Mouse (Mus musculus) urinary bladder, adult 2 months (tissue): ENCODE results near the gene Srsf2. TPM values are rescaled to one million over a fixed set of nuclear protein-coding genes. Genes with fewer than 3 reads are reported as not detected.
A peak's percentile ranks its signal among the peaks of the same experiment; 100 is the strongest.
"Not testable (repeated sequence)": the region's sequence is repeated elsewhere in the genome, so short reads cannot be mapped to it uniquely, and the experiment has no call there.

Source experiments
- DNase-seq: peaks from one replicate; pipeline ENCODE4 v3.0.0; 2022; ENCODE audit warnings: low spot score
- polyA plus RNA-seq: library from polyadenylated mRNA; depleted of rRNA; stranded (reverse); fragments of >200 nt; gene quantifications from 2 replicates; pipeline ENCODE4 v1.2.3, GENCODE M21; 2012; rRNA removed

Gene Srsf2
- 319 and 429 TPM in 2 replicates for polyA plus RNA-seq

DNA sequence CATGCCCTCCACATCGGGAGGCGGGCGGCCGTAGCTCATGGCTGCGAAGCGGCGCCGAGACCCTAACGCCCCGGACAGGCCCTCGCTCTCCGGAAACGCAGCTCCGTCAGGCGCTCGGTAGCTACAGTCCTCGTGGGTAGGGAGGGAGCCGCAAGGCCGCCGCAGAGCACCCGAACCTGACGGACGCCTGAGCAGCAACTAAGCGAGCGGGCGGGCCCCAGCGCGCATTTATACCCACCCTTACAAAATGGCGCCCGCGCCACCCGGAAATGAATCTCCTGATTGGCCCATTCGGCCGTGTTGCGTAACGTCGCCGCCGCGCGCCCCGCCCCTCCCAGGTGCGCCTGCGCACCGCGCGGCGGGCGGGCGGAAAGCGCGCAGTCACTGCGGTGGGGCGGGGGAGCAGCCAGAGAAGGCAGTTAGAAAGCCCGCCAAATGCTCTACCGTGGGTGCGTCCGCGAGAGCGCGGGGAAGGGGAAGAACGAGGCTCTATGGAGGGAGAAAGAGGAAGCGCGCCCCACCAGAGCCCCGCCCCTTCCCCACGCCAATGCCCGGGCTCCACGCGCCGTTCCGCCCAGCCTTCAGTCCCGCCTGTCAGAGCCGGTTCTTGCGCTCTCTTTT lies at the start of gene Srsf2:
Gene Srsf2, minus strand, starts transcription at position 204 of the 621 bp plus-strand sequence.
- DNase-seq = peak; percentile 99

DNA sequence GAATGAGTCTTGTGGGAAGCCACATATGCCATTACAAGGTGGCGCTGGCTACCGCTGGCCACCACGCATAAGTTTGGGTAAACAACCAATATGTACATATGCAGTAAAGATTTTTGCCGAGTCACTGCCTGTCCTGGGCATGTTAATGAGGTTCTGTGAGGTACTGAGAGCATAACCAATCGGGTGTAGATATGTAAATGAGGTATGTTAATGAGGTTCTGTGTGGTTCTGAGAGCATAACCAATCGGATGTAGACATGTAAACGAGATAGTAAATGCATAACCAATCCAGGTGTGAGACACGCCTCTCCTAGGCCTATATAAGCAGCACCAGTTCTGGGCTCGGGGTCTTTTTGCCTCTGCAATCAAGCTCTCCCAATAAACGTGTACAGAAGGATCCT lies 49.7 kb upstream of the Srsf2 start:
- not testable (repeated sequence) for DNase-seq

DNA sequence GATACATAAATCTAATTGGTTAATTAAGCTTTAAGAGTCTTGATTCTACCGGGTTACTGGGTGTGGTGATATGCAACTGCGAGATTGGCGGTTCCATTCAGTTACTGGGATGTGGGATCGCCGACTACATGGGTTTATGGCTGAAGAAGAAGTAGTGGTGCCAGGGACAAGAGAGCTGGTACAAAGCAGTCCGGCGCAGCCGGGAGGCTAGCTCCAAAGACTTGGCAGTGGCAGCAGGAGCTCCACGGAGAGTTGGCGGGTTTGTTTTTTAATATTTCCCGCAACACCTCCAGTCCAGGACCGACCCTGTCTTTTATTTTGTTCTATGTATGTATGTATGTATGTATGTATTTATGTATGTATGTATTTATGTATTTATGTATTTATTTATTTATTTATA lies 46.4 kb upstream of the Srsf2 start:
- no peak for DNase-seq

DNA sequence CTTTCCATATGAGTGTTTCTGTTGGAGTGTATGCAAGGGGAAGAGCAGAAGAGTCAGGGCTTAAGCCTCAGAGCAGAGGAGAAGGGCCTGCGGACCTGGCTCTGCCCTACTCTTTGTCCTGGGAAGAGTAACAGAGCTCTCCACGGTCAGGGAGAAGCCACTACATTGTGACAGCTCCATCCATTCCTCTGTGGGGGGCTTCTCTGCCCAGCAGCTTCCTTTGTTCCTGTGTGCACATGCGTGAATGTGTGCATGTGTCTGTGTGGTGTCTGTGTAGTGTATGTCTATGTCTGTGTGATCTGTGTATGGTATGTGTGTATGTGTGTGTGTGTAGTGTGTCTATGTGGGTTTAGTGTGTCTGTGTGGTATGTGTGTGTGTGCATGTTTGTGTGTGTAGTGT lies 42.5 kb upstream of the Srsf2 start:
- no peak for DNase-seq

DNA sequence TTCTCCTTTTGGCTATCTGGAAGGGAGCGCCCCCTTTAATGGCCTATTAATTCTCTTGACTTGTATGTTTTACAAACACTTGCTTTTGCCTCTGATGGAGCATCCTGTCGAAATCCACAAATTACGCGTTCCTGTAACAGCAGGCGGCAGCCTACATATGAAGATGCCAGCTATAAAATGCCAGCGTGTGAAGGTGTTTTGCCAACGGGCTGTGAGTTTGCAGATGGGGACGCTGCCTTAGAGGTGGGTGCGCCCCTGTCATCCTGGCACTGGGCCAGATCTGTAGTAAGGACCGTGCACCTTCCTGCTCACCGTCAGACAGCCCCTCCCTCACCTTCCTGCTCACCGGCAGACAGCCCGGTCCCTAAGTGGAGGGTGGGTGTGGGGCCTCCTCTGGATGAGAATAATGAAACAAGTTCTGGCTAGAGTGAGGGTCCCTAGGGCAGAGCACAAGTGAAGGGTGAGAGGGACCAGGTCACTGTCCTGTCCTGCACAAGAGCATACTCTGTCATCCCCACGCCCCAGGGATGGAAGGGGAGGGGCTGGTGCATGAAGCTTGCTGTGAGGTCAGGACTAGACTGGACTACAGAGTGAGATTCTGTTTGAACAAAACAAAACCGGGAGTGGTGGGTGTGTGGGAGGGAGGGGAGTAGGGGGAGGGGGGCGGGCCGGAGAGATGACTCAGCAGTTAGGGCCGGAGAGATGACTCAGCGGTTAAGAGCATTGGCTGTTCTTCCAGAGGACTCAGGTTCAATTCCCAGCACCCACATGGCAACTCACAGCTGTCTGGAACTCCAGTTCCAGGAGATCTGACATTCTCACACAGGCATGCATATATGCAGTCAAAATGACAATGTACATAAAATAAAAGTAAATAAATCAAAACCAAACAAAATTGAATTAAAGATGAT lies 40.9 kb upstream of the Srsf2 start:
- DNase-seq = no peak

DNA sequence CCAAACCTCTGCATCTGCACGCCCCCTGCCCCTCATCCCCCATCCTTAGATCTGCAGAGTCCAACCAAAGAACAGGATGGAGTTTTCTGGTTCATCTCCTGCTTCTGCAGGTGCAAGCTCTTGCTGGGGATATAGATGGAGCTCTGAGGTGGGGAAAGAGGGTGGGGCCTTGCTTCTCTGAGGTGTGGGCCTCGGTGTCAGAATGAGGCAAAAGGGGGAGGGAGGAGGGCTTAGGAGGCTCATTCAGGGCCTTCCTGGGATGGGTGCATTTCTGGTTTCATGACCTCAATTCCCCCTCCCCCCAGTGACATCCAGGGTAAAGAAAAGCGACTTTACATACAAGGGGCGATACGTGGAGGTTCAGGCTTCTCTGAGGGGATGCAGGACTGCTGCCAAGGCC lies 34.2 kb upstream of the Srsf2 start:
- no peak for DNase-seq

DNA sequence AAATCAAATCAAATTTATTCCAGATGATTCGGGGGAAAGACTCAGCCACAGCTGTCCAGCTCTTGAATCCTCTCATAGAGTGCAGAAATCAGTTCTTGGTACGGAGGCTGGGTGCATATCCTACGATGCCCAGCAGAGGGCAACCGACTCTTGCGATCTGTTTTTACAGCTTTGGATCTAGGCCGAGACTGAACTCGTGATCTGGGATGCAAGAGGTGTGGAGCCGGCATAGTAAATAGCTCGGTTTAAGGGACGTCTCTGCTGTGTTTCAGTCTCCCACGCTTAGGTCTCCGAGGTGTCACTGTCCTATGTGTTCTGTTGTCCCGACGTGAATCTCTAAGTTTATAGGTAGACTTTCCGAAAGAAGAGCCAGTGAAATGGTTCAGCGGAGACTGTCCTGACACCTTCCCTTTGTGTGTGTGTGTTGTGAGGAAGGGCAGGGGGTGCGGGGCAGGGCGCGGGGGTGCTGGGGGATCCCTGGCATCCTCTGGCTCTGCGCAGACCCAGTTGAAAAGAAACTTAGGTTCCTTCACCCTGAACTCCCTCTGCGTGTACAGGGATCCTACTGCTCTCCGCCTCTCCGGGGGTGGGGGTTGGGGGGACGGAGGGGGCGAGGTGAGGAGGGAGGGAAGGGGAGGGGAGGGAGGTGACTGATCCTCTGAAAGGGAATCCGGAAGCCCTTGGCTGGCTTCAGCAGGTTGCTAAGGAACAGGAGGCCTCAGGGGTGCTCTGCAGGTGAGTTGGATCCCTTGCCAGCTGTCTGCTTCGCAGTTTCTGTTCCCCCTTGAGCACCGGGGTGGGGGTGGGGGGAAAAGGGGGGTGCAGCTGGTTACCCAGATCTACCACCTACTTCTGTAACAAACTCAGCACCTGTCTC lies 32.6 kb upstream of the Srsf2 start:
- DNase-seq = peak; percentile 35

DNA sequence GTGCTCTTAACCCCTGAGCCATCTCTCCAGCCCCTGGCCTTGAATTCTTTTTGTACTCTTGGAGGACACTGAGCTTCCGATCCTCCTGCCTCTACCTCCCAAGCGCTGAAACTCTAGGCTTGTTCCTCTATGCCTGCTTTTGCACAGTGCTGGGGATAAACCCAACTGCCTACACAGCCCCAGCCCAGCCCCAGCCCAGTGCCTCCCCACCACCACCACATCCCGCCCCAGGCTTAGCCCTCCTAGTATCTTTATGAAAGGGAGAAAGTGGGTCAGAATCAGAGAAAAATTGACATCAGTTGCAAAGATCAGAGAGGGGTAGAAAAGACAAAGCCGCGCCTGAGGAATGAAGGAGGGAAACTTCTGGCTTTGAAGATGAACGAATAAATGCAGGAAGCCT lies 31.2 kb upstream of the Srsf2 start:
- no peak for DNase-seq

DNA sequence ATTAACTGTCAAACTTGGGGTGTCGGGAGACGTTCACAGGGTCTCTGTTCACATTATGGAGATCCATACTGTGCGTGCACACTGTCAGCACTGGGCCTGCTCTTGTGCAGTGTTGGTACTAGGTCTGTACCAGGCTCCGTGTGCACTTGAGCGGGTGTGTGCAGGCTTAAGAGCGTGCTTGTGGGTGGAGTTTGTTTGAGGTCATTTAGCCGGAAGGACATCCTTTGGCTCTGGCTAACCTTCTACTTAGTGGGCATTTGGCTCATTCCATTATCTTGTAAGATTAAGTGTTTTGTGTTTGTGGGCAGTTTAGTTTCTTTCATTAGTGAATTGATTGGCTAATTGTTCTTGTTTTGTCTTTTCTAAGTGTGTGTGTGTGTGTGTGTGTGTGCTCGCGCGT lies 29.6 kb upstream of the Srsf2 start:
- DNase-seq = no peak

DNA sequence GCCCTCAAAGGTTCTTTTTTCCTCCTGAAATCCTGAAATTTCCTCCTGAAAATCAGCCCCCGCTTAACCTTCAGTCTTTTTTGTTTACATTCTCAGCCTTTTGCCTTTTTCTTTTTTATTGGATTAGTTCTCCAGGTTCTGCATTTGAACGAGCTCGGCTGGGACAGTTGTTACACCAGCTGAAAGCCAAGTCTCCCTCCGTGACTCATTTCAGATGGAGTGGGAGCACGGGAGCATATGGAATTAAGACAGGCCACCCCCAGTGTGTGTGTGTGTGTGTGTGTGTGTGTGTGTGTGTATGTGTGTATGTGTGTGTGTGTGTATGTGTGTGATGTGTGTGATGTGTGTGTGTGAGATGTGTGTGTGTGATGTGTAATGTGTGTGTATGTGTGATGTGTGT lies 28.5 kb upstream of the Srsf2 start:
- DNase-seq = no peak

DNA sequence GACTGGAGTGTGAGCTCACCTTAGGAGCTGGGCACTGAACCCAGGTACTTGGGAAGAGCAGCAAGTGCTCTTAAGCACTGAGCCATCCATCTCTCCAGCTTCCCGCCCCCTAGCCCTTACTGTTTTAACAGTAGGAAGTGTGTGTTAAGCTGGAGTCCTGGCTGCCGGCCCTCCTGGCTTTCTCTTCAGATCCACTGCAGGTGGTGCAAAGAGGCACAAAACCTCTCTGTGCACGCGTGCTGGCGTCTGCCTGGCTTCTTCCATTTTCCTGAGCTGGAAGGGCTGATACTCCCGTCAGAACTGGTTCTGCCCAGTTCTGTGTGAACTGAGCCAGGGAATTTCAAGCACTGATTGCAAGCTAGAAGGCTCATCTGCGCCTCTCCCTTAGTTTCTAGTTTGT lies 27.9 kb upstream of the Srsf2 start:
- DNase-seq = no peak

DNA sequence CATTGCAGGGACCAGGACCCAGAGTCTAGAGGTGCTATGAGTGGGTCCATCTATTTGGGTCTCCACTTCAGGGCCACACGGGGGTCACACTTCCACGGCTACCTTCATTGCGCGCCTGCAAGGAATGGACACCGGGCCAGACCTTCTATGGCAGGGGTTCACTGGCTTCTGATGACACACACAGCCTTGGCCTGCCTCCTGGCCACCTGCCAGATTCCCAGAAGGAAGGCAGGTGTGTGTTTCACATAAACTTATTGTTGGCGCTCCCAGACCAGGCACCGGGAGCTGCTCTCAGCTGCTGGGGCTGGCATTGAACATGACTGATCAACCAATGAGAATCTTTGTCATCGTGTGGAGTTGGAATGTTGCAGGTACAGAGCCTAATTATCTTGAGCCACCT lies 25.6 kb upstream of the Srsf2 start:
- no peak for DNase-seq

DNA sequence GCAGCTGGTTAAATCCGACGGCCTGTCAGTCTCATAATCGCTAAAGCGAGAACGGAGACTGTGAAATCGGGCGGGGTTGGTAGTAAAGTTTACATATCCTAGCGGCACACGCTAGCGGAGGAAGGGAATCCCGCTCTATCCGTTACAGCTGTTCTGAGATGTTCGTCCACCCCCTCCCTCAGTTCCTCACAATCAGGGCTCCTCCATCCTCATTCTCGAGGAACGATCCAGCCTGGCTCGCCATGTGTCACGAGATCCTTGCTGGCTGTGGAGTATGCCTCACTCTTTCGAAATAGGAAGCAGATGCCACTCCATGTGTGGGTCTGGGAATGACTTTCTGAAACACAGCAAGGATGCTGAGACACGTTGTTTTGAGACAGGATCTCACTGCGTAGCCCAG lies 21.1 kb upstream of the Srsf2 start:
- no peak for DNase-seq

DNA sequence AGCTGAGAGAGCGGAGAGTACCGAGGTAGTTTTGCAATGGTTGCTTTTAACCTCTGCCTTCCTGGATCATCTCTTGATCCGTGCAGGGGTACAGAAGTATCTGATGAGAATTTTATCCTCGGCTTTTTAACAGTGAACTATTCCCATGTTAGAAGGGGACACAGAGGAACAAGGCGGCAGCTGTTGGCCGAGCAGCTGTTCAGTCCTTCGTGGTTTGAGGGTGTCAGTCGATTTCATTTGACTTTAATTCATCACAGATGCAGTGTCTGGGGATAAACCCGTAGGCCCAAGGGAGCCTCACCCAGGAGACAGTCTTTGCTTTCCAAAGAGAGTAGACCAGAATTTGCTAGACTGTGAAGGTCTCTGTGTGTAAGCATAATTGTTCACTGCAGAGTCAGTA lies 18.6 kb upstream of the Srsf2 start:
- no peak for DNase-seq

DNA sequence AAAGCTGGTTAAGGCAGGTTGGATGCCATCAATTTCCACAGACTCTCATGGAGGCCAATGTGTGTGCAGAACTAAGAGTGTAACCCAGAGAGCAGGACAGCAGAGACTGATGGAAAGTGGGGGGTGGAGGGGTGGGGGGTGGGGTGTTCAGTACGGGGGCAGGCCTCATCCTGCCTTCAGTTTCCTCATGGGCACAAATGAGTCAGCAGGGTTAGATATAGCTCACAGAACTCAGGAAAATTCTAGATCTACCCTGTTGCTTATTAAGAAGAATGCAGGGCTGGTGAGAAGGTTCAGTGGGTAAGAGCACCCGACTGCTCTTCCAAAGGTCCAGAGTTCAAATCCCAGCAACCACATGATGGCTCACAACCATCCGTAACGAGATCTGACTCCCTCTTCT lies 16.7 kb upstream of the Srsf2 start:
- no peak for DNase-seq

DNA sequence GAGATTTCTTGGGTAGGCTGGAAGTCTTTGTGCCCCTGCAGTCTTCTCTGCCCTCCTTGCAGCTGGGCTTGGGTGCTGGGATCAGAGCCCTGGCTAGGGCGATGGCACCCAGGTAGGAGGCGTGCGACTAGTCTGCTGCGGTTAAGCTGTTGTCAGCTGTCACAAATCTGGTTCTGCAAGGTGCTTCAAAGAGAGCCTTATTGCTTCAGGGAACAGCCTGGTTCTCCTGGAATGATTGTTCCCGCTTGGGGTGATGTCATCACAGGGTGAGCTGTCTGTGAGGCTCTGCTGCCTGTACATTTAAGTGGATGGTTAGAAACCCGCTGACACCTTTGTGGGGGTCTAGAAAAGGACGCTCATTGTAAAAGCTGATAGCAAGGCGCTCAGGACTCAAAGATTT lies 16.3 kb upstream of the Srsf2 start:
- DNase-seq = no peak

DNA sequence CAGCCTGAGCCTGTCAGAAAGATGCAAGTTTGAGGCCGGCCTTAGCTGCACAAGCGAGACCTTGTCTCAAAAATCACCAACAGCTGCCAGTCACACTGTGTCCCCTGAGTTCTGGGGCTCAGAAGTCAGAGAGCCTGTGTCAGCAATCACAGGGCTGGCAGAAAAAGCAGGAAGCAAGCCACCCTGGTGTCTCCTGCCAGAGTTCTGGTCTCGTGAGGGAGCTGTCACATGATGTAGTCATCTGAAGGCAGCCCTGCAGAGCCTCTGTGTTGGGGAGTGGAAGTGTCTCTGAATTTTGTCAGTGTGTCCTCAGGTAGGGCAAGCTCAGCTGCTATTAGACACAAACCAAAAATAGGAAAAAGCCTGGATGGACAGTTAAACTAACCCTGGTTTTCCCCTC lies 15.2 kb upstream of the Srsf2 start:
- DNase-seq = no peak

DNA sequence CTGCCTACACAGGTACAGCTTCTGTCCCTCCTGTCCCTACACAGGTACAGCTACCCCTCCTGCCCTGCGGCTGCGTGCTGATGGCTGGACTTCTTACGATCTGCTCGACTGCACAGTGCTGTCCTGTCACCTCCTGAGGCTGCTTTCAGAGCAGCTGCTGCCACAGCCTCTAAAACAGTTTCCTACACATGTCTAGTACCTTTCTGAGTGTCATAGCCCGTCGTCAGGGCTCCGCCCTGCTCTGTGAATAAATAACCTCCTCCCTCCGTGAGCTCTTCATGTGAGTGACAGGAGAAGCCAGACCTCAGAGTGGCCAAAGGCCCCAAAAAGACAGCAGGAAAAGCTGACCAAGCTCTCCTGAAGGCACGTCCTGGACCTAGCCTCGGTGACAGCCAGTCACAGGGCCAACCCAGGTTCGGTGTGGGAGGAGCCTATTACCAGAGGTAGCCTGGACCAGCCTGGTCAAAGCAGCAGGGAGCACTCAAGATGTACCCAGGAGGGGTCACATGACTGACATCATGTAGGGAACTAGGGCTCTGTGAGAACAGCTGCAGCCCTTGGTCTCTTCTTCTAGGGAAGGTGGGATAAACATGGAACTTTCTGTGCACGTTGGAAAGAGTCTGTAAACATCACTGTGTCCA lies 13.2 kb upstream of the Srsf2 start:
- DNase-seq = no peak

DNA sequence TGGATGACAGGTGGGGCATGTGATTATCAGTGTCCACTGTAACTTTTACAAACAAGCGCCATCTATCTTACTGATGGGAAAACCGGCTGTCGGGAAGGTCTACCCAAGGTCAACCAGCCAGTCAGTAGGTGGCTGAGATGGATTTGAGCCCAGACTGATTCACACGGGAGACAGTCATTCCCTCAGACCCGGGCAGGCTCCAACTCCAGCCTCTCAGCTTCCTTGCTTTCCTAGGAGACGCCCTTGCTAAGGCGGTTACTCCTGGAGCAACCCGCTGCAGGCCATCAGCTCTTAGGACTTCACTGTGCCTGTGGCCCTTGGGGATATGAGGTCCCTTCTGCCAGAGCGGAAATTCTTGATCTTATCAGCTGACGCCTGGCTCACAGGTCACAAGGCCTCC lies 11.6 kb upstream of the Srsf2 start:
- no peak for DNase-seq

DNA sequence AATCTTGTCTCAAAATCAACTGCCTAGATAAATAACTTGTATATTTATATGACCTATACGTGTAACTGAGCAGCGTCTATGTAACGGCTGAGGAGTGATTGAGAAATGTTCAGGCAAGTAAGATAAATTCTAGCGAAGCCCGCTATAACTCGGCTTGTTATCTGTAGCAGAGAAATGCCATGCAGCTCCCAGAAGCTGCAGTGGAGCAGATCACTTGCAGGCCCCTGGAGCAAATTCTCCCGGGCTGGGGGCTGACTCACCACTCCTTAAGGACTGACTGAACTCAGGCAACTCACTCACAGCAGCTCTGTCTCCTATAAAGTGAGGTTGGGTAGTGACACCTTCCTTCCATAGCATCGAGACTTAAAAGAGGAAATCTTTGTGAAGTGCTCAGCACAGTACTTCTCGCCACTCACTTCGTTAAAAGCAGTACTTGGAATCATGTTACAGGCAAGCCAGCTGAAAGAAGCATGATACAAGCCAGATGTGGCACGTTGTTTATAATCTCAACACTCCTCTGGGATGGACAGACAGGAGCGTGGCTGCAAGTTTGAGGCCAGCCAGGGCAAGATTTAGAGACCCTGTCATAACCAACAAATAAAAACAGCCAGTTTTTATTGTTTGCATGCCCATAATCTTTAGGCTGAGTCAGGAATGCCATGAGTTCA lies 4.4 kb upstream of the Srsf2 start:
- DNase-seq = no peak

DNA sequence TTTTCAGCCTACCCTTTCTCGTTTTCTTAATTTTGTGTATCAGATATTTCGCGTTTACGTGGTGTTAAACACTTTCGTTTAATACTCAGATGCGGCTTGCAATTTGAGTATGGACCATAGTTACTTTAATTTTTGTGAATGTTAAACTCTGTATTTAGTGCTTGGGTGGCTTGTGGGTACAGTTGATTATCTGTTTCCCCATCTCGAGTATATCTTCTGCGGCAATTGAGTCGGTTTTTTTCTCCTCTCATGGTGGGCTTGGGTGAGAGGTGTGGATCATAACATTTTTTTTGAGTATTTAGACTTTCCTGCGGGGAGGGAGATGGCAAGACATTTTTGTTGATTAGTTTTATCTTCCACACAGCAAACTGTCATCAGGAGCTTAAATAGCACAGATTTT lies 1.4 kb upstream of the Srsf2 start:
- DNase-seq = no peak
